Mouse (Mus musculus): Measurements from ENCODE around the gene Rab6b. TPM values are rescaled to one million over a fixed set of nuclear protein-coding genes. Genes with fewer than 3 reads are reported as not detected.

Rab6b gene
- polyA plus RNA-seq, 1 experiment from 2014 or later = 2.1 TPM

GRCm38 (mm10) chr9:103168046-103168445 lies 56.5 kb downstream of the Rab6b start:
- H3K4me2 ChIP-seq (ENCODE audit: low read depth, low read length) = no peak overlapping the region
- ATAC-seq (replicated peaks; ENCODE audit: extremely low read depth, insufficient read depth, low FRiP score) = no peak
- WGBS = 87% methylated on average over 6 of the region's 6 CpGs
- H3K9ac ChIP-seq (ENCODE audit: low read length) = no peak overlapping the region
- H3K9me3 ChIP-seq (replicated peaks; ENCODE audit: control insufficient read depth, low read length) = no peaks in the 10 kb centered on the region
- H3K27ac ChIP-seq (ENCODE audit: low read length) = no peak overlapping the region
- no peaks in the 10 kb centered on the region for H3K4me1 ChIP-seq (ENCODE audit: control insufficient read depth, insufficient read depth, low read length)
- no peaks in the 10 kb centered on the region for H3K36me3 ChIP-seq (ENCODE audit: control insufficient read depth, insufficient read depth)
- no peak overlapping the region for H3K4me3 ChIP-seq (ENCODE audit: low read length)
- no peaks in the 10 kb centered on the region for H3K27me3 ChIP-seq (ENCODE audit: control insufficient read depth, insufficient read depth, low read length)

GRCm38 (mm10) chr9:103168771-103169170 lies 57.2 kb downstream of the Rab6b start:
- ATAC-seq (replicated peaks; ENCODE audit: extremely low read depth, insufficient read depth, low FRiP score) = no peak
- Histone ChIP-seq H3K4me1 (ENCODE audit: control insufficient read depth, insufficient read depth, low read length) (no peaks in the 10 kb centered on the region), H3K27ac (ENCODE audit: low read length) (no peak overlapping the region), H3K36me3 (ENCODE audit: control insufficient read depth, insufficient read depth) (no peaks in the 10 kb centered on the region), H3K9me3 (replicated peaks; ENCODE audit: control insufficient read depth, low read length) (no peaks in the 10 kb centered on the region), H3K9ac (ENCODE audit: low read length) (no peak overlapping the region), H3K27me3 (ENCODE audit: control insufficient read depth, insufficient read depth, low read length) (no peaks in the 10 kb centered on the region), H3K4me3 (ENCODE audit: low read length) (no peak overlapping the region), H3K4me2 (ENCODE audit: low read depth, low read length) (no peak overlapping the region)
- 40% methylated on average over 7 of the region's 7 CpGs for WGBS

GRCm38 (mm10) chr9:103174771-103175519 lies 63.4 kb downstream of the Rab6b start:
- Histone ChIP-seq H3K9me3 (replicated peaks; ENCODE audit: control insufficient read depth, low read length) (no peaks in the 10 kb centered on the region), H3K27me3 (ENCODE audit: control insufficient read depth, insufficient read depth, low read length) (no peaks in the 10 kb centered on the region), H3K4me2 (ENCODE audit: low read depth, low read length) (no peak overlapping the region), H3K9ac (ENCODE audit: low read length) (no peak overlapping the region), H3K4me1 (ENCODE audit: control insufficient read depth, insufficient read depth, low read length) (no peaks in the 10 kb centered on the region; the same call in 1 of the 2 replicates), H3K27ac (ENCODE audit: low read length) (no peak overlapping the region), H3K36me3 (ENCODE audit: control insufficient read depth, insufficient read depth) (no peaks in the 10 kb centered on the region), H3K4me3 (ENCODE audit: low read length) (no peak overlapping the region)
- 50% methylated on average over 6 of the region's 6 CpGs for WGBS
- ATAC-seq (replicated peaks; ENCODE audit: extremely low read depth, insufficient read depth, low FRiP score) = no peak

- WGBS = 93% methylated on average over 7 of the region's 7 CpGs
- no peak overlapping the region for H3K27ac ChIP-seq (ENCODE audit: low read length)
- H3K9ac ChIP-seq (ENCODE audit: low read length) = no peak overlapping the region
- H3K4me3 ChIP-seq (ENCODE audit: low read length) = no peak overlapping the region
- H3K4me1 ChIP-seq (ENCODE audit: control insufficient read depth, insufficient read depth, low read length) = peaks cover 6% of the 10 kb centered on the region
- H3K36me3 ChIP-seq (ENCODE audit: control insufficient read depth, insufficient read depth) = no peaks in the 10 kb centered on the region
- ATAC-seq (replicated peaks; ENCODE audit: extremely low read depth, insufficient read depth, low FRiP score) = no peak
- H3K9me3 ChIP-seq (replicated peaks; ENCODE audit: control insufficient read depth, low read length) = no peaks in the 10 kb centered on the region
- no peak overlapping the region for H3K4me2 ChIP-seq (ENCODE audit: low read depth, low read length)
- H3K27me3 ChIP-seq (ENCODE audit: control insufficient read depth, insufficient read depth, low read length) = no peaks in the 10 kb centered on the region
Measured at GRCm38 (mm10) chr9:103175692-103176091, 64.1 kb downstream of the Rab6b start.

GRCm38 (mm10) chr9:103180303-103180702 lies 68.7 kb downstream of the Rab6b start:
- Histone ChIP-seq H3K27me3 (ENCODE audit: control insufficient read depth, insufficient read depth, low read length) (no peaks in the 10 kb centered on the region), H3K4me3 (ENCODE audit: low read length) (peak overlapping the region; percentile 62), H3K27ac (ENCODE audit: low read length) (peak overlapping the region; percentile 71; the same call in 1 of the 2 replicates), H3K9me3 (replicated peaks; ENCODE audit: control insufficient read depth, low read length) (no peaks in the 10 kb centered on the region), H3K9ac (ENCODE audit: low read length) (peak overlapping the region; percentile 76), H3K36me3 (ENCODE audit: control insufficient read depth, insufficient read depth) (no peaks in the 10 kb centered on the region), H3K4me1 (ENCODE audit: control insufficient read depth, insufficient read depth, low read length) (peaks cover 7% of the 10 kb centered on the region), H3K4me2 (ENCODE audit: low read depth, low read length) (peak overlapping the region; percentile 87)
- 51% methylated on average over 3 of the region's 3 CpGs for WGBS
- peak; percentile 25; the same call in 1 of the 2 replicates for ATAC-seq (replicated peaks; ENCODE audit: extremely low read depth, insufficient read depth, low FRiP score)

GRCm38 (mm10) chr9:103180807-103181565 lies 69.4 kb downstream of the Rab6b start:
- peak overlapping the region; percentile 87 for H3K4me2 ChIP-seq (ENCODE audit: low read depth, low read length)
- peak overlapping the region; percentile 71 for H3K27ac ChIP-seq (ENCODE audit: low read length)
- H3K4me3 ChIP-seq (ENCODE audit: low read length) = peak overlapping the region; percentile 62
- peak; percentile 89 for ATAC-seq (replicated peaks; ENCODE audit: extremely low read depth, insufficient read depth, low FRiP score)
- H3K4me1 ChIP-seq (ENCODE audit: control insufficient read depth, insufficient read depth, low read length) = peaks cover 7% of the 10 kb centered on the region
- under 1% methylated on average over 20 of the region's 20 CpGs for WGBS
- H3K36me3 ChIP-seq (ENCODE audit: control insufficient read depth, insufficient read depth) = no peaks in the 10 kb centered on the region
- H3K9me3 ChIP-seq (replicated peaks; ENCODE audit: control insufficient read depth, low read length) = no peaks in the 10 kb centered on the region
- H3K9ac ChIP-seq (ENCODE audit: low read length) = peak overlapping the region; percentile 76
- no peaks in the 10 kb centered on the region for H3K27me3 ChIP-seq (ENCODE audit: control insufficient read depth, insufficient read depth, low read length)

GRCm38 (mm10) chr9:103181886-103182285 lies 70.3 kb downstream of the Rab6b start:
- H3K4me2 ChIP-seq (ENCODE audit: low read depth, low read length) = no peak overlapping the region
- no peak overlapping the region for H3K27ac ChIP-seq (ENCODE audit: low read length)
- 90% methylated on average over 8 of the region's 8 CpGs for WGBS
- no peak for ATAC-seq (replicated peaks; ENCODE audit: extremely low read depth, insufficient read depth, low FRiP score)
- no peaks in the 10 kb centered on the region for H3K9me3 ChIP-seq (replicated peaks; ENCODE audit: control insufficient read depth, low read length)
- no peak overlapping the region for H3K4me3 ChIP-seq (ENCODE audit: low read length)
- H3K9ac ChIP-seq (ENCODE audit: low read length) = no peak overlapping the region
- H3K36me3 ChIP-seq (ENCODE audit: control insufficient read depth, insufficient read depth) = no peaks in the 10 kb centered on the region
- no peaks in the 10 kb centered on the region for H3K27me3 ChIP-seq (ENCODE audit: control insufficient read depth, insufficient read depth, low read length)
- peaks cover 7% of the 10 kb centered on the region for H3K4me1 ChIP-seq (ENCODE audit: control insufficient read depth, insufficient read depth, low read length)

GRCm38 (mm10) chr9:103184855-103185254 lies 73.3 kb downstream of the Rab6b start:
- ATAC-seq (replicated peaks; ENCODE audit: extremely low read depth, insufficient read depth, low FRiP score) = no peak
- Histone ChIP-seq H3K4me1 (ENCODE audit: control insufficient read depth, insufficient read depth, low read length) (peaks cover 7% of the 10 kb centered on the region), H3K4me2 (ENCODE audit: low read depth, low read length) (no peak overlapping the region), H3K9ac (ENCODE audit: low read length) (no peak overlapping the region), H3K27me3 (ENCODE audit: control insufficient read depth, insufficient read depth, low read length) (no peaks in the 10 kb centered on the region), H3K9me3 (replicated peaks; ENCODE audit: control insufficient read depth, low read length) (no peaks in the 10 kb centered on the region), H3K27ac (ENCODE audit: low read length) (no peak overlapping the region), H3K4me3 (ENCODE audit: low read length) (no peak overlapping the region), H3K36me3 (ENCODE audit: control insufficient read depth, insufficient read depth) (peaks cover 12% of the 10 kb centered on the region)
- WGBS = 61% methylated on average over 4 of the region's 4 CpGs

- Histone ChIP-seq H3K27me3 (ENCODE audit: control insufficient read depth, insufficient read depth, low read length) (no peaks in the 10 kb centered on the region), H3K27ac (ENCODE audit: low read length) (no peak overlapping the region), H3K9me3 (replicated peaks; ENCODE audit: control insufficient read depth, low read length) (no peaks in the 10 kb centered on the region), H3K9ac (ENCODE audit: low read length) (no peak overlapping the region), H3K36me3 (ENCODE audit: control insufficient read depth, insufficient read depth) (peaks cover 22% of the 10 kb centered on the region), H3K4me2 (ENCODE audit: low read depth, low read length) (no peak overlapping the region), H3K4me3 (ENCODE audit: low read length) (no peak overlapping the region), H3K4me1 (ENCODE audit: control insufficient read depth, insufficient read depth, low read length) (no peaks in the 10 kb centered on the region)
- no peak for ATAC-seq (replicated peaks; ENCODE audit: extremely low read depth, insufficient read depth, low FRiP score)
- WGBS = 73% methylated on average over 8 of the region's 8 CpGs
Measured at GRCm38 (mm10) chr9:103185946-103186345, 74.4 kb downstream of the Rab6b start.

Measured in heart, embryonic 16.5 days (tissue).